Mouse (Mus musculus) embryonic facial prominence, embryonic 10.5 days (tissue): ENCODE data around the gene Pomp. TPM values are rescaled to one million over a fixed set of nuclear protein-coding genes. Genes with fewer than 3 reads are reported as not detected.

Experiments used
- DNase-seq: peaks from one replicate; pipeline ENCODE4 v3.0.0-alpha.2; 2017; ENCODE audit warnings: low spot score
- H3K27ac ChIP-seq: fragments of 300-500 bp; sonication (generic); replicated peaks from 2 replicates; pipeline ENCODE4 v1.5.1; 2016; ENCODE audit warnings: mild to moderate bottlenecking
- H3K27me3 ChIP-seq: fragments of 300-500 bp; sonication (generic); replicated peaks from 2 replicates; pipeline ENCODE4 v1.6.1; 2016; ENCODE audit warnings: low read depth, mild to moderate bottlenecking; ENCODE audit not compliant: poor library complexity, severe bottlenecking
- H3K36me3 ChIP-seq: fragments of 300-500 bp; sonication (generic); replicated peaks from 2 replicates; pipeline ENCODE4 v1.6.1; 2016; ENCODE audit warnings: mild to moderate bottlenecking, moderate library complexity
- H3K4me1 ChIP-seq: fragments of 300-500 bp; sonication (generic); 2 replicates; pipeline ENCODE4 v1.6.1; 2016
- H3K4me3 ChIP-seq: fragments of 300-500 bp; sonication (generic); 2 replicates; pipeline ENCODE4 v1.5.1; 2016; ENCODE audit warnings: mild to moderate bottlenecking, moderate library complexity
- H3K9me3 ChIP-seq: fragments of 300-500 bp; sonication (generic); 2 replicates; pipeline ENCODE4 v1.6.1; 2016; ENCODE audit warnings: mild to moderate bottlenecking
- WGBS: fragments of 180-500 bp; shearing (Covaris S2); methylation state at CpG from one replicate; pipeline ENCODE4 v1.1.7; 2016; 5-methylcytosine and 5-hydroxymethylcytosine counted together
- polyA plus RNA-seq: library from polyadenylated mRNA; unstranded; fragments of >200 nt; fragmentation: Nextera tagmentation; extraction: Ambion mirVana; gene quantifications from 2 replicates; pipeline ENCODE4 v1.2.1, GENCODE M21; 2016

Gene Pomp
- polyA plus RNA-seq, 1 experiment from 2014 or later: 513 TPM

DNA sequence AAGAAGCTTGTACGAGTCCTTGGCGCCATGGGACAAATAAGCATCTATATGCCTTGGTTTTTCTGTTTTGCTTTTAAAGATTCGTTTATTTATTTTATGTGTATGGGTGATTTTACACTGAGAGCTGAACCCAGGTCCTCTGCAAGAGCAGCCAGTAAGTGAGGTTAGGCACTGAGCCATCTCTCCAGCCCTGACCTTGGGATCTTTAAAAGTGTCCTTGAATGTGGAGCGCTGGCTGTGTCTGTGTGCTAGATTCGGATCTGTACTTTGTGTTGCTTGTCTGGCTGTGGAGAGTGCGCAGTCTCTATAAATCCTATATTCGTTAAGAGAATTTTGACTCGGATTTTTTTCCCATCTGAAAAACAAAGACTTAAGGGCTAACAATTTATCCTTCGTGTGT, 55.9 kb downstream of the Pomp start:
- Histone ChIP-seq H3K27me3 (no peaks in the 10 kb centered on the region), H3K4me3 (no peak overlapping the region), H3K36me3 (no peaks in the 10 kb centered on the region), H3K4me1 (peaks cover 11% of the 10 kb centered on the region), H3K27ac (no peak overlapping the region), H3K9me3 (no peaks in the 10 kb centered on the region)
- WGBS: 91% methylated on average over 9 of the region's 9 CpGs
- DNase-seq: no peak

GRCm38 (mm10) chr5:147918044-147918846, 58.0 kb downstream of the Pomp start:
- H3K9me3 ChIP-seq: no peaks in the 10 kb centered on the region
- 73% methylated on average over 17 of the region's 17 CpGs for WGBS
- no peak overlapping the region for H3K4me3 ChIP-seq
- H3K27ac ChIP-seq: no peak overlapping the region
- H3K36me3 ChIP-seq: no peaks in the 10 kb centered on the region
- H3K27me3 ChIP-seq: no peaks in the 10 kb centered on the region
- H3K4me1 ChIP-seq: peaks cover 8% of the 10 kb centered on the region
- no peak for DNase-seq

GRCm38 (mm10) chr5:147924621-147925020, 64.4 kb downstream of the Pomp start:
- Histone ChIP-seq H3K4me3 (no peak overlapping the region), H3K36me3 (no peaks in the 10 kb centered on the region), H3K4me1 (no peaks in the 10 kb centered on the region), H3K27me3 (no peaks in the 10 kb centered on the region), H3K9me3 (no peaks in the 10 kb centered on the region), H3K27ac (no peak overlapping the region)
- no peak for DNase-seq
- WGBS: 81% methylated on average over 5 of the region's 5 CpGs

Other genes with a start within 250 kb of the Pomp start
- gene Flt1, start 134.4 kb upstream of the Pomp start, polyA plus RNA-seq: 9.5 and 11.0 TPM in 2 replicates
- 2.5 TPM in 2 replicates for gene Slc46a3, start 34.4 kb downstream of the Pomp start, polyA plus RNA-seq
- 5.5 and 5.7 TPM in 2 replicates for gene Mtus2, start 96.9 kb downstream of the Pomp start, polyA plus RNA-seq